Mouse (Mus musculus) liver, embryonic 14.5 days (tissue): Measurements from ENCODE around the gene Castor2.

Experiments used
- CTCF ChIP-seq: IDR thresholded peaks from 2 replicates; pipeline ENCODE4 v1.5.1; 2016; ENCODE audit warnings: antibody characterized with exemption, low read depth, control low read depth
- EP300 ChIP-seq: IDR thresholded peaks from 2 replicates; pipeline ENCODE4 v1.6.1; 2016; ENCODE audit warnings: antibody characterized with exemption, low read depth

DNA sequence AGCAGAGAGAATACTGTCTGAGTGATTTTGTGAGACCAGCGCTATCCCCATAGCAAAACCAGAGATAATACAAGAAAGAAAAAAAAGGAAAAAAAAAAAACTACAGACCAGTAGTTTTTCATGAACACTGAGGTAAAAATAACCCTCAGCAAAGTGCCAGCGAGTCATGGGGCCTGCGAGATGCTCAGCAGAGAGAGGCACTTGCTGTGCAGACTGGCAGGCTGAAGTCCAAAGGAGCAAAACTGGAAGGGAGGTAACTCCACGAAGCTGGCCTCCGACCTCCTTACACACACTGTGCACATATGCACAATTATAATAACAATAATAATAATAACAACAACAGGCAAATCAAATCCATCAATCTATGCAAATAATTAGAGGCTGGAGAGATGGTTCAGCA lies 12.3 kb upstream of the Castor2 start:
- TF ChIP-seq CTCF (no peak), EP300 (no peak)
